Mouse (Mus musculus) embryonic fibroblast, embryonic 13.5 days (primary cell): ENCODE measurements around the gene Mapt. TPM values are rescaled to one million over a fixed set of nuclear protein-coding genes. Genes with fewer than 3 reads are reported as not detected.

ENCODE experiments used
- H3K27ac ChIP-seq: 2 replicates; pipeline ENCODE4 v1.5.1; 2012; ENCODE audit warnings: low read length, control low read depth, inconsistent platforms; ENCODE audit not compliant: insufficient read depth
- H3K4me1 ChIP-seq: 2 replicates; pipeline ENCODE4 v1.6.1; 2011; ENCODE audit warnings: low read length; ENCODE audit not compliant: control insufficient read depth, insufficient read depth
- H3K4me3 ChIP-seq: 2 replicates; pipeline ENCODE4 v1.5.1; 2011; ENCODE audit warnings: mild to moderate bottlenecking, control low read depth, low read length; ENCODE audit not compliant: insufficient read depth
- CTCF ChIP-seq: IDR thresholded peaks from 2 replicates; pipeline ENCODE4 v1.5.1; 2011; ENCODE audit warnings: mild to moderate bottlenecking, control low read depth, low read length, moderate library complexity, borderline replicate concordance; ENCODE audit not compliant: insufficient read depth
- POLR2A ChIP-seq: IDR thresholded peaks from 2 replicates; pipeline ENCODE4 v1.6.1; 2011; ENCODE audit warnings: low read depth, mild to moderate bottlenecking, control low read depth, low read length, moderate library complexity
- polyA plus RNA-seq: library from polyadenylated mRNA; stranded (reverse); fragments of >200 nt; gene quantifications from 2 replicates; pipeline ENCODE4 v1.2.4, GENCODE M21; 2011; ENCODE audit warnings: low read depth; ENCODE audit not compliant: missing spikeins, insufficient read length

The Mapt gene
- polyA plus RNA-seq, 1 experiment: 0.26 TPM

DNA sequence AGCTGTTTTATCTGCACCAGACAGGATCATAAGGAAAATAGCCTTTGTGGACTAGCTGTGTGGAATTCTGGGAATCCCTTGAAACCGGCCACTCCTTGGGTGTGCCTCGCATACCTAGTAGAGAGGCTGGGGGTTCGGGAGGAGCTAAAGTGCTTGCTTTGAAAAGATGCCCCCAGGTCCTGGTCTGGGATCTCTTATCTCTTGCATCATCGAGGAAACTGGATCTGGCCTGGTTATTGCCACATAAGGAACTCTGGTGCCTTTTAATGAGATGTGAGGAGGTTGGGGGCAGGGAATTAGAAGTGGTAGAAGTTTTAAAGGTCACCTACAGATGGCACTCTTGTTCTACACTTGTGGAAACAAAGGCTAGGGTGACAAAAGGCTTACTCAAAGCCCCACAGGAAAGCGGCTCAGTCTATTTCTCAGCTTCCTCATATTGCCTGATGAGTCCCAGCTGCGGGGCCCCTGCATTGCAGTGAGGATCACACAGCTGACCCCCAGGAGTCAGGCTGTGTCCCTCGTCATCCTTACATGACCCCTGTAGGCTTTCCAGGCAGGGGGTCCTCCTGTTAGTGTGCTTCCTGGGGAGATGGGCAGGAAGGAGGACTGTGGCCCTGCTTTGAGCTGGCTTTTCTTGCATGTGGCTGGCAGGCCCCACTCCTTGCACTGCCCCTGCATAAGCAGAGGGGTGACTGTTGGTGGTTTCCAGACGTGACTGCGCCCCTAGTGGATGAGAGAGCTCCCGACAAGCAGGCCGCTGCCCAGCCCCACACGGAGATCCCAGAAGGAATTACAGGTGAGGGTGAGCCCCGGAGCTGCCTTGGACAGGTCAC, 58.2 kb downstream of the Mapt start:
- Histone ChIP-seq H3K4me3 (no peak overlapping the region), H3K4me1 (no peaks in the 10 kb centered on the region), H3K27ac (peak overlapping the region; percentile 43)
- no peak for TF ChIP-seq POLR2A
- TF ChIP-seq CTCF: peak; percentile 67

DNA sequence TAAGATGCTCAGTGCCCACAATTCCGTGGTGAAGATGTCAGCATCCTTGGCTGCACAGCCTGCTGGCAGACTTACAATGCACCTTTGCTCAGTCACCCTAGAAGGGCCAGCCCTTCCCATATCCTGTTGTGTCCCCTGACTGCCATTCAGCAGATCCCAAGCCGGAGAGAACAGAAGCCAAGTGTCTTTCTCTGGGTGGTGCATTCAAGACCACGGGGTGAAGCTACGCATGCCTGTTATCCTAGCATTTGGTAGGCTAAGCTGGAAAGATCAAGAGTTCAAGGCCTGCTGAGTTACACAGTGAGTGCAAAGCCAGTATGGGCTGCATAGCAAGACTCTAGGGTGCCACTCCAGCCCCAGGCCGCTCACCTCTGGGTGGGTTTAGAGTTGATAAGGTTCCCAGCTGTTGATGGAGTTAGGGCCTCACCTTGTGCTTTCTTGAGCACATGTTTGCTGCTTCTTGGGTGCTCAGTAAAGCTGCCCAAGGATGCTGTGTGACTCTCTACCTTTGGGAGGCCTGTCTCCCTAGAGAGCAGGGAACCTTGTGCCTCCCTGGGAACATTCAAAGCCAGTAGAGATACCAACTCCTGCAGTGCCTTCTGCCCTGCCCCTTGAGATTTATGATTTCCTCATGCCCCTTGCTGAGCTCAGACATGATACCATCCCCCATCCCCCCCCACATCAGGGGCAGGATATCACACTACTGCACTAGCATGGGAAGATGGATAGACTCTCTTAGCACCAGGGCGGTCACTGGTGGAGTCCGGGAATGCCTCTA, 61.4 kb downstream of the Mapt start:
- no peaks in the 10 kb centered on the region for H3K4me1 ChIP-seq
- H3K4me3 ChIP-seq: no peak overlapping the region
- TF ChIP-seq POLR2A (no peak), CTCF (no peak)
- no peak overlapping the region for H3K27ac ChIP-seq

DNA sequence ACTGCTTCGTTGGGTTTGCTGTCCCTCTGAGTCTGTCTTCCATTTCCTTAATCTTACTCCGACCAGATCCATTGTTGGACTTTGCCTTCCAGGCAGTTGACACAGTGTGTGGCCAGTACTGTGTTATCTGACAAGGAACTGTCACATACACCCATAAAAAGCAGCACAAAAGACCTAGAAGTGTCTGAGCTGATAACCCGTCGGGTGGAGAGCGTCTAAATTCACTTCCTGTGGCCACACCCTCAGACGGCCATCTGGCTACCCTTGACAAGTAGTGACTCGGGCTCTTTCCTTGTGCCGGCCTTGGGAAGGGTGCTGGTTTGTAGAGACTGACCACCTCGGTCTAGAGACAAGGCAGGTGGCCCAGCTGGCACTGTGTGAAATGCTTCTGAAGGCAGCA, 62.1 kb downstream of the Mapt start:
- Histone ChIP-seq H3K4me3 (no peak overlapping the region), H3K4me1 (no peaks in the 10 kb centered on the region), H3K27ac (no peak overlapping the region)
- TF ChIP-seq POLR2A: no peak
- TF ChIP-seq CTCF: no peak

DNA sequence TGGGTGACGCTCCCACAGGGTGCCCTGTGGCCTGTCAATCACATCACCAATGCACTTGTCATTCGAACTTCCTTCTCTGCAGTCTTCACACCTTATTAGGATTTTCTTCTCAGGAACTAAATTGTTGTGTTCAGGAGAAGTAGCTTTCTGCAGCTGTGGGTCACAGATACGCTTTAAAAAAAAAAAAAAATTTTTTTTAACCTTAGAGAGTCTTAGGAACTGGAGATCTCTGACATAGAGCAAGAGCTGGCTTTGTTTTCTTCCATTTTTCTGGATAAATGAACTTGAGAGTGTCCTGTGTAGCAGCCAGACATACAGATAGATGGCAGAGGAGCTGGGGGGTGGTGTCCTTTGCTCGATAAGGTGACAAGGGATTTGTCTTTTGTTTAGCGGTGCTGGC, 64.0 kb downstream of the Mapt start:
- no peak overlapping the region for H3K4me3 ChIP-seq
- TF ChIP-seq CTCF (no peak), POLR2A (no peak)
- no peaks in the 10 kb centered on the region for H3K4me1 ChIP-seq
- H3K27ac ChIP-seq: no peak overlapping the region

DNA sequence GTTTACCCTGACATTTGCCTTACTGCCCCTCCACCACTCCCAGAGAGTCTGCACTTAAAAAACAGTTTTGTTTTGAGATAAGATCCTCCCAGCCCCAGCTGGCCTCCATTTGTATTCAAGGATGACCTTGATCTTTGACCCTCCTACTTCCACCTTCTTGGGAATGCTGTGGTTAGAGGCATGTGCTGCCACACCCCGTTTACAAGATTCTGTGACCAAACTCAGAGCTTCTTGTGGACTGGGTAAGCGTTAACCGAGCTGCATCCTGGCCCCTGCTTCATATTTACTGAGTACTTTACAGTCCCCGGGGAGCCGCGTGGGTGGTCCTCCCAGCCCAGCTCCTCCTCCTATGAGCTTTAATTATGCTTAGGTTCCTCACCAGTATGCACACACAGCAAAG, 64.5 kb downstream of the Mapt start:
- Histone ChIP-seq H3K4me1 (no peaks in the 10 kb centered on the region), H3K4me3 (no peak overlapping the region), H3K27ac (no peak overlapping the region)
- TF ChIP-seq POLR2A (no peak), CTCF (no peak)

DNA sequence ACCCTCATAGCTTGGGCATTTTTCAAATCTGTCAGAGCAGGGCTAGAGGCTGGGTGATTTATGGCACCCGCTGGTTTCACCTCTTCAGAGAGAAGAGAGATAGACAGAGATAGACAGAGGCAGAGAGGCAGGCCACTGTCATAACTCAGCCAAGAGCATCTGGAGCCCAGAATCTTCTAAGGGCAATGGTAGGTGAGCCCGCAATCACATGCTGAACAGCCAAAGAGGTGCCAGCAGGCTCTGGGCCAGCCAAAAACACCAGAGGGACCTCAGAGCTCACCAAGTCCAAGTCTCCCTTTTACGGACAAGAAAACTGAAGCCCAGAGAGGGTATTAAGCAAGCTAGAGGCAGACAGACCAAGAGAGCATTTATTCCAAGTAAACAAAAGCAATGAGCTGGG, 66.5 kb downstream of the Mapt start:
- TF ChIP-seq POLR2A (no peak), CTCF (no peak)
- Histone ChIP-seq H3K27ac (no peak overlapping the region), H3K4me1 (peaks cover 5% of the 10 kb centered on the region; the same call in 1 of the 2 replicates), H3K4me3 (no peak overlapping the region)

DNA sequence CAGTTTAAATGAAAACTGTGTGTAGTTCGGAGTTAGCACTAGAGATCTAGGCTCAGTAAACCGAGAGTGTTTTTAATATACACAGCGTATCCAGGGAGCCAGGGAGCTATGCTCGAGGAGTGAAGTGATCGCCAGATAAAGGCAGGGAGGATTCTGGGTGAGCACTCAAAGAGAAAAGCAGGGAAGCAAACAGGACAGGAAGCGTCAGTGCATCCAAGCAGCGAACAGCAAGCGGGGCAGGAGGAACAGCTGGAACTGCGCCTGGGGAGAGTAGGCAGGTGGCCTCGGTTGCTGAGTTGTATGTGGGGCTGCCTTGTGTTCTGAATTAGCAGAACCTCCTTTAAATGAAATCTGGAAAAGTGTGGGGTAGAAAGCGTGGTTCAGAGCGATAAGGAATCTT, 71.4 kb downstream of the Mapt start:
- peaks cover 6% of the 10 kb centered on the region; the same call in 1 of the 2 replicates for H3K4me1 ChIP-seq
- TF ChIP-seq CTCF (no peak), POLR2A (no peak)
- H3K4me3 ChIP-seq: no peak overlapping the region
- no peak overlapping the region for H3K27ac ChIP-seq

DNA sequence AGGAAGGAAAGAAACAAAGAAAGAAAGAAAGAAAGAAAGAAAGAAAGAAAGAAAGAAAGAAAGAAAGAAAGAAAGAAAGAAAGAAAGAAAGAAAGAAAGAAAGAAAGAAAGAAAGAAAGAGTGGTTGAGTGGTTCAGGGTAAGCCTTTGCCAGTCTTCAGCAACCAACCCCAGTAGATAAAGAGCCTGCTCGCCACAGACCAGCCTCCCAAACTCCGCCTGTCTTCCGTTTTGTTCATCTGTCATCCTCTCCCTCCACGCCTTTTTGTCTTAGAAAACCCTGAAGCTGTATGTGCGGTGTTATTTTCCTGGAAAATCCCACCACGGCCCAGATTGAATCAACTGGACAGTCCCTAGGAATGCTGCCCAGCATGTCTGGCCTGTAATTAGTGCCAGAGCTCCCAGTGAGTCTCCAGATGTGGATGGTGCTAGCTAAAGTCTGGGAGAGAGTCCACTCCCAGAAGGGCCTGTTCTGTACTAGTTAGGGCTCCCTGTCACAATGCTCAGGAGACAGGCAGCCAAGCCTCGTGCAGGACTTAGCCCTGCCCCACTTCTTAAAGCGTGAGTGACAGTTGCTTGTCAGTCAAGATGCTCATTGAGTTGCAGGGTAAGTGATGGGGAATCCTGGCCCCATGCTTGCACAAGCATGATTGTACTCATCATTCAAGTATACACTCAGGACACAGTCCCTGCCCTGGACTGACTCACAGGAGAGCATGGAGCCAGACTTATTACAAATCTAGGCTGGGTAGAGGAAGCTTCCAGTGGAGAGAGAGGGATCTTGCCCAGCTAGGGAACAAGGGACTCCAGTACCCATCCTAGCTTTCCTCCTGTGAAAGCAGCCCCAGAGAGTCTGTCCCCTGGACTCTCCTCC, 72.1 kb downstream of the Mapt start:
- Histone ChIP-seq H3K4me1 (peaks cover 6% of the 10 kb centered on the region; the same call in 1 of the 2 replicates), H3K27ac (peak overlapping the region; percentile 0; the same call in 1 of the 2 replicates), H3K4me3 (no peak overlapping the region)
- TF ChIP-seq CTCF (no peak), POLR2A (no peak)

DNA sequence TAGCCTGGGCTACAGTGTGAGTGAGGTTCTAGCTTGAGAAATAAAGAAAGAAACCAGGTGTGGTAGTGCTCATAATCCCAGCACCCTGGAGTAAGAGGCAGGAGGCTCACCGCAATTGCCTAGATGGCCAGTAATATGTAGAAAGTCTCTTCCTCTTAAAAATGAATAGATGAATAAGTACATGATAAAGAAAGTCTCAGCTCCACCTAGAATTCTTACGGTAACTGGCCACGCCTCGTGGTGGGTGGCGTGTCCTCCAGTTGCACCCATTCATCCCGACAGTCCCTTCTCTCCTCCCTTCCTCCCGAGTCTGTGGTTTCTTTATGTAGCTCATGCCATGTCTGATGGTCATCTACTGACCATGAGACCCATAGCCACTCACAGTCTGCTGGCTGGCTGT, 74.5 kb downstream of the Mapt start:
- Histone ChIP-seq H3K4me1 (peaks cover 6% of the 10 kb centered on the region; the same call in 1 of the 2 replicates), H3K27ac (no peak overlapping the region), H3K4me3 (no peak overlapping the region)
- TF ChIP-seq CTCF (no peak), POLR2A (no peak)
